Mouse (Mus musculus): ENCODE data around the gene Fkbp11.

Fkbp11 gene

GRCm38 (mm10) chr15:98695726-98696125 is 32.3 kb downstream of the Fkbp11 start:
- no peak for DNase-seq (ENCODE audit: low read depth, low spot score)

- DNase-seq (ENCODE audit: low read depth, low spot score): no peak
Measured at GRCm38 (mm10) chr15:98692171-98692715, 35.8 kb downstream of the Fkbp11 start.

GRCm38 (mm10) chr15:98691486-98692147 is 36.4 kb downstream of the Fkbp11 start:
- peak; percentile 29 for DNase-seq (ENCODE audit: low read depth, low spot score)

- DNase-seq (ENCODE audit: low read depth, low spot score): no peak
Measured at GRCm38 (mm10) chr15:98689682-98690081, 38.3 kb downstream of the Fkbp11 start.

GRCm38 (mm10) chr15:98685926-98686325 is 42.1 kb downstream of the Fkbp11 start:
- DNase-seq (ENCODE audit: low read depth, low spot score): peak; percentile 83

- DNase-seq (ENCODE audit: low read depth, low spot score): no peak
Measured at GRCm38 (mm10) chr15:98683746-98684145, 44.3 kb downstream of the Fkbp11 start.

GRCm38 (mm10) chr15:98683177-98683576 is 44.8 kb downstream of the Fkbp11 start:
- no peak for DNase-seq (ENCODE audit: low read depth, low spot score)

GRCm38 (mm10) chr15:98681633-98682032 is 46.4 kb downstream of the Fkbp11 start:
- DNase-seq (ENCODE audit: low read depth, low spot score): no peak

GRCm38 (mm10) chr15:98680660-98681059 is 47.3 kb downstream of the Fkbp11 start:
- no peak for DNase-seq (ENCODE audit: low read depth, low spot score)

- DNase-seq (ENCODE audit: low read depth, low spot score): no peak
Measured at GRCm38 (mm10) chr15:98677977-98678376, 50.0 kb downstream of the Fkbp11 start.

- peak; percentile 96 for DNase-seq (ENCODE audit: low read depth, low spot score)
Measured at GRCm38 (mm10) chr15:98676940-98677728, 50.9 kb downstream of the Fkbp11 start, which contains the start of gene Rnd1. Gene Rnd1 (minus strand): TSS chr15:98677461.

- no peak for DNase-seq (ENCODE audit: low read depth, low spot score)
Measured at GRCm38 (mm10) chr15:98676471-98676870, 51.5 kb downstream of the Fkbp11 start.

- DNase-seq (ENCODE audit: low read depth, low spot score): no peak
Measured at GRCm38 (mm10) chr15:98675634-98676250, 52.3 kb downstream of the Fkbp11 start.

GRCm38 (mm10) chr15:98674994-98675545 is 52.9 kb downstream of the Fkbp11 start:
- DNase-seq (ENCODE audit: low read depth, low spot score): peak; percentile 75
